Mouse (Mus musculus): ENCODE data around the gene Gm36864. TPM values are rescaled to one million over a fixed set of nuclear protein-coding genes. Genes with fewer than 3 reads are reported as not detected.

Gm36864 gene
- polyA plus RNA-seq, 1 experiment = 0.06 TPM

DNA sequence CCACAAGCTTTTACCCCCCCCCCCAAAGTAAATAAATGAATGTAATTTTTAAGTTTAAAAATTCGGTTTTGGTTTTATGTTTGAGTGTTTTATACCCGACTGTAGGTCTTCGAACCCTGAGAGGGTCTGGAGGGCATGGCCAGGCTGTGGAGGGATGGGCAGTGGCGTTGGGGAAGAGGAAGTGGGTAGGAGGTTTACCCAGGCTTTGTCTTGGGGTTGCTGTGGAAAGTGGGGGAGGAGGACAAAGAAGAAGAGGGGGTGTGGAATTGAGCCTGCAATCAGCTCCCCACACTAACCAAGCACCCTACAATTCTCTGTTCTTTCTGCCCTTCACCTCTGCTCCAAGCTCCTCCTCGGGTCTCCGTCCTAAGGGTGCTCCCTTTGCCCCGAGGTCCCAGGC lies 36.6 kb downstream of the Gm36864 start:
- Histone ChIP-seq H3K27me3 (ENCODE audit: control insufficient read depth, insufficient read depth, insufficient read length) (peaks cover 50% of the 10 kb centered on the region), H3K79me2 (ENCODE audit: control insufficient read depth, insufficient read depth) (no peaks in the 10 kb centered on the region), H3K36me3 (ENCODE audit: control insufficient read depth, insufficient read depth) (no peaks in the 10 kb centered on the region), H3ac (ENCODE audit: control insufficient read depth, insufficient read length, low read depth) (no peak overlapping the region), H3K79me3 (ENCODE audit: low read depth) (no peaks in the 10 kb centered on the region), H3K4me3 (ENCODE audit: insufficient read depth, poor library complexity, severe bottlenecking) (no peak overlapping the region)
- no peak for TF ChIP-seq MAX (IDR thresholded peaks at IDR 0.05)
- TF ChIP-seq CTCF (IDR thresholded peaks at IDR 0.05; ENCODE audit: control insufficient read depth, insufficient read depth, insufficient read length) = no peak
- no peak for TF ChIP-seq FOSL1 (IDR thresholded peaks at IDR 0.05; ENCODE audit: insufficient read depth, low read length, poor library complexity, severe bottlenecking)
- no peak for TF ChIP-seq MYOD1 (IDR thresholded peaks at IDR 0.05; ENCODE audit: control insufficient read depth, insufficient read length, low read depth)
- no peak for TF ChIP-seq CEBPB (IDR thresholded peaks at IDR 0.05; ENCODE audit: low read depth)
- TF ChIP-seq MYOG (IDR thresholded peaks at IDR 0.05; ENCODE audit: control insufficient read depth, extremely low read depth, insufficient read length) = no peak
- TF ChIP-seq USF1 (IDR thresholded peaks at IDR 0.05; ENCODE audit: low read depth) = no peak

DNA sequence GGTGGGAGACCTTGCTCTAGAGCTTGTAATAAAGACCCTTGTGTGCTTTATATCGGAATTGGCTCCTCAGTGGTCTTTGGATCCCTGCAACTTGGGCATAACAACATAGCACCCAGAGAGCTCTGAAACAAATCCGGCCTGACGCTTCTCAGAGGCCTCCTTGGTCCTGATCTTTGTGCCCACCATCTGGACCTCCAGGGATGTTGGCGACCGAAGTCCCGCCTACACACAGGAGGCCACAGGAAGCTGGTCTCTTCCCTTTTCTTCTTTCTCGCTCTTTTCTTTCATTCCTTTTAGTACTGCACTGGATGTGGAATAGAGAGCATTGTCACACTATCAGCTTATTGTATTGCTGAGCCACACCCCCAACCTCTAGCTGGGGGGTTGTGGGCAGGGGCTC lies 37.5 kb downstream of the Gm36864 start:
- no peak for TF ChIP-seq CTCF (IDR thresholded peaks at IDR 0.05; ENCODE audit: control insufficient read depth, insufficient read depth, insufficient read length)
- TF ChIP-seq MYOD1 (IDR thresholded peaks at IDR 0.05; ENCODE audit: control insufficient read depth, insufficient read length, low read depth) = no peak
- TF ChIP-seq MAX (IDR thresholded peaks at IDR 0.05) = no peak
- no peak for TF ChIP-seq FOSL1 (IDR thresholded peaks at IDR 0.05; ENCODE audit: insufficient read depth, low read length, poor library complexity, severe bottlenecking)
- TF ChIP-seq USF1 (IDR thresholded peaks at IDR 0.05; ENCODE audit: low read depth) = no peak
- TF ChIP-seq MYOG (IDR thresholded peaks at IDR 0.05; ENCODE audit: control insufficient read depth, extremely low read depth, insufficient read length) = no peak
- no peak for TF ChIP-seq CEBPB (IDR thresholded peaks at IDR 0.05; ENCODE audit: low read depth)
- no peak overlapping the region for H3ac ChIP-seq (ENCODE audit: control insufficient read depth, insufficient read length, low read depth)
- no peaks in the 10 kb centered on the region for H3K36me3 ChIP-seq (ENCODE audit: control insufficient read depth, insufficient read depth)
- peaks cover 41% of the 10 kb centered on the region for H3K27me3 ChIP-seq (ENCODE audit: control insufficient read depth, insufficient read depth, insufficient read length)
- no peaks in the 10 kb centered on the region for H3K79me2 ChIP-seq (ENCODE audit: control insufficient read depth, insufficient read depth)
- no peaks in the 10 kb centered on the region for H3K79me3 ChIP-seq (ENCODE audit: low read depth)
- H3K4me3 ChIP-seq (ENCODE audit: insufficient read depth, poor library complexity, severe bottlenecking) = no peak overlapping the region

DNA sequence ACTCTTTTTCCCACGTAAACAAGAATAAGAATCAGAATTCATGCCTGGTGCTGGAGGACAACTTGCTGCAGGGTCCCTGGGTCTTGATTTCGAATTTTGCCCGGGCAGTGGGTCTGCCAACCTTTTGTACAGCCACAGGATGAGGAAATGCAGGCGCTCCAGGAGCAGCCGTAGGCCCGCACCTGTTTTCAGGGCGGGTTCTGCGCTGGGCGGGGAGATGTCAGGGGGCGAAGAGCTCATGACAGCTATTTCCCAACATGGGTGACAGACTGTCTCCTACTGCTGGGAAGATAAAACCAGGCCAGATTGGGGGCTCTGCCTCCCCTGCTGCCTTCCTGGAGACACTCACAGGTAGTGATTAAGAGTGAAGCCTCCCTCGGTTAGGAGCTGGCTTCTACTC lies 38.1 kb downstream of the Gm36864 start:
- Histone ChIP-seq H3K4me3 (ENCODE audit: insufficient read depth, poor library complexity, severe bottlenecking) (no peak overlapping the region), H3K36me3 (ENCODE audit: control insufficient read depth, insufficient read depth) (no peaks in the 10 kb centered on the region), H3K79me3 (ENCODE audit: low read depth) (no peaks in the 10 kb centered on the region), H3ac (ENCODE audit: control insufficient read depth, insufficient read length, low read depth) (no peak overlapping the region), H3K27me3 (ENCODE audit: control insufficient read depth, insufficient read depth, insufficient read length) (peaks cover 40% of the 10 kb centered on the region), H3K79me2 (ENCODE audit: control insufficient read depth, insufficient read depth) (no peaks in the 10 kb centered on the region)
- TF ChIP-seq MAX (IDR thresholded peaks at IDR 0.05) (no peak), USF1 (IDR thresholded peaks at IDR 0.05; ENCODE audit: low read depth) (no peak), MYOD1 (IDR thresholded peaks at IDR 0.05; ENCODE audit: control insufficient read depth, insufficient read length, low read depth) (no peak), CEBPB (IDR thresholded peaks at IDR 0.05; ENCODE audit: low read depth) (no peak), MYOG (IDR thresholded peaks at IDR 0.05; ENCODE audit: control insufficient read depth, extremely low read depth, insufficient read length) (no peak), FOSL1 (IDR thresholded peaks at IDR 0.05; ENCODE audit: insufficient read depth, low read length, poor library complexity, severe bottlenecking) (no peak), CTCF (IDR thresholded peaks at IDR 0.05; ENCODE audit: control insufficient read depth, insufficient read depth, insufficient read length) (no peak)

DNA sequence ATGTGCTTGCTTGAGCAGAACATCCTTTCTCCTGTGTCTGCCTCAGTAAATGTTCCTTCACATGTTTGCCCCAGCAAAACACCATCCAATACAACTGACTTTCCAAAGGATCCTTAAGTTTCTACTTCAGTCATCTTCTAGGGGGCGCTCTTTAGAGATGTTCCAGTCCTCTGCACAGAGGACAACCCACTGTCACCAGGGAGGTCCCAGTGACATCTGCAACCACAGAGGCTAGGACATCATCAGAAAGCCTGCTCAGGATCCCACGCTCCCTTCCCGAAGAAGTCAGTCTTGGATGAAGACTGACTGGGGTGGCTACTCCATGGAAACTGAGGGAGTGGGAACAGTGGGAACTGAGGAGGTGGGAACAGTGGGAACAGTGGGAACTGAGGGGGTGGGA lies 39.6 kb downstream of the Gm36864 start:
- H3K27me3 ChIP-seq (ENCODE audit: control insufficient read depth, insufficient read depth, insufficient read length) = peaks cover 39% of the 10 kb centered on the region
- no peaks in the 10 kb centered on the region for H3K36me3 ChIP-seq (ENCODE audit: control insufficient read depth, insufficient read depth)
- TF ChIP-seq MAX (IDR thresholded peaks at IDR 0.05) = no peak
- no peak for TF ChIP-seq MYOG (IDR thresholded peaks at IDR 0.05; ENCODE audit: control insufficient read depth, extremely low read depth, insufficient read length)
- TF ChIP-seq MYOD1 (IDR thresholded peaks at IDR 0.05; ENCODE audit: control insufficient read depth, insufficient read length, low read depth) = no peak
- no peak for TF ChIP-seq FOSL1 (IDR thresholded peaks at IDR 0.05; ENCODE audit: insufficient read depth, low read length, poor library complexity, severe bottlenecking)
- TF ChIP-seq CTCF (IDR thresholded peaks at IDR 0.05; ENCODE audit: control insufficient read depth, insufficient read depth, insufficient read length) = no peak
- TF ChIP-seq USF1 (IDR thresholded peaks at IDR 0.05; ENCODE audit: low read depth) = no peak
- no peak for TF ChIP-seq CEBPB (IDR thresholded peaks at IDR 0.05; ENCODE audit: low read depth)
- H3ac ChIP-seq (ENCODE audit: control insufficient read depth, insufficient read length, low read depth) = no peak overlapping the region
- no peaks in the 10 kb centered on the region for H3K79me2 ChIP-seq (ENCODE audit: control insufficient read depth, insufficient read depth)
- no peaks in the 10 kb centered on the region for H3K79me3 ChIP-seq (ENCODE audit: low read depth)
- no peak overlapping the region for H3K4me3 ChIP-seq (ENCODE audit: insufficient read depth, poor library complexity, severe bottlenecking)

DNA sequence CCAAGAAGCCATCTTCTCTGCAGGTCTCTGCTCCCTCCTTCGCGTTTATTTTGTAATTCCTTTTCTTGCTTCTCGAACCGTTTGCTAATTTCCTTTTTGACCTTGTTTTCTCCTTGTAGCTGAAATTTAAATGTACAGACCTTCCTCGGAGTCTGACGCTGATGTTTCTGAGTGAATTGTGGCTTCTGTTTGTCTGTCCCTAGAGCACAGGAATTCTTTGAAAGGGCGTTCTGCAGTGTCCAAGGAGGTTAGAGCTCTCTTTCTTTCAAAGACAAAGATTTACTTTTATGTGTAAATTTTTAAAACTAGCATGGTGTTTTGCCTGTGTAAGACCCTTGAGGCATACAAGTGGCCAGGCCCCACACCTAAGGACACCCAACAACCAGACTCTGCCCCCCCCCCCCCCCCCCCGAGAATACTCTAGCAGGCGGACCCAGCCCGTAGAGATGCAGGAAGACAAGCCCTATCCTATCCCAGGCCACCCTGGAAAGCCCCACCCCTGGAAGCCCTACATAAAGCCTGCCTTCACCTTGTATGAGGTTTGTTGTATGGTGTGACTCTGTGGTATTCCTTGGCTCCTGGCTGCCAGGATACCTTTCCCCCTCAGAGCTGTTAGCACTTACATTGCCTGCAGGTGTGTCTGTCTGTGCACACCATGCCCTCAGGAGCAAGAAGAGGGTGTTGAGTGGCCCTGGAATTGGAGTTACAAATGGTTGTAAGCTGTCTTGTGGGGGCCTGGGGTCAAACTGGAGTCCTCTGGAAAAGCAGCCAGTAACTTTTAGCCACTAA lies 40.7 kb downstream of the Gm36864 start:
- Histone ChIP-seq H3K27me3 (ENCODE audit: control insufficient read depth, insufficient read depth, insufficient read length) (peaks cover 39% of the 10 kb centered on the region), H3K79me3 (ENCODE audit: low read depth) (no peaks in the 10 kb centered on the region), H3K79me2 (ENCODE audit: control insufficient read depth, insufficient read depth) (no peaks in the 10 kb centered on the region), H3K36me3 (ENCODE audit: control insufficient read depth, insufficient read depth) (no peaks in the 10 kb centered on the region), H3ac (ENCODE audit: control insufficient read depth, insufficient read length, low read depth) (no peak overlapping the region), H3K4me3 (ENCODE audit: insufficient read depth, poor library complexity, severe bottlenecking) (no peak overlapping the region)
- TF ChIP-seq MYOG (IDR thresholded peaks at IDR 0.05; ENCODE audit: control insufficient read depth, extremely low read depth, insufficient read length) (no peak), MYOD1 (IDR thresholded peaks at IDR 0.05; ENCODE audit: control insufficient read depth, insufficient read length, low read depth) (no peak), FOSL1 (IDR thresholded peaks at IDR 0.05; ENCODE audit: insufficient read depth, low read length, poor library complexity, severe bottlenecking) (no peak), CTCF (IDR thresholded peaks at IDR 0.05; ENCODE audit: control insufficient read depth, insufficient read depth, insufficient read length) (no peak), USF1 (IDR thresholded peaks at IDR 0.05; ENCODE audit: low read depth) (no peak), CEBPB (IDR thresholded peaks at IDR 0.05; ENCODE audit: low read depth) (no peak), MAX (IDR thresholded peaks at IDR 0.05) (no peak)
